ENCODE assay signal across 7 mouse cellular contexts in genomic region chr2:158376123-158376687, GRCm38 (mm10). TPM values are rescaled to one million over a fixed set of nuclear protein-coding genes. Genes with fewer than 3 reads are reported as not detected.
A peak's percentile ranks its signal among the peaks of the same experiment; 100 is the strongest.
DNase-seq lines count a peak whose midpoint lies in the region; ATAC-seq and TF ChIP-seq lines count a peak whose summit lies in the region.

No protein-coding gene starts in this region.

- no peaks in the 10 kb centered on the region for H3K36me3 ChIP-seq in lung, embryonic 14.5 days (ENCODE audit: insufficient read depth)
- H3K36me3 ChIP-seq in embryonic facial prominence, embryonic 15.5 days, result no peaks in the 10 kb centered on the region
- H3K36me3 ChIP-seq in limb, embryonic 14.5 days (ENCODE audit: control insufficient read depth, insufficient read depth, low read length), result no peaks in the 10 kb centered on the region
- H3K36me3 ChIP-seq in stomach, embryonic 15.5 days, result no peaks in the 10 kb centered on the region

- no peak for TF ChIP-seq POLR2A in limb, embryonic 14.5 days (IDR thresholded peaks at IDR 0.05; ENCODE audit: borderline replicate concordance, extremely low read depth, insufficient read depth, insufficient read length)

- no peaks in the 10 kb centered on the region for H3K9me3 ChIP-seq in lung, embryonic 14.5 days (ENCODE audit: low read depth, low read length)
- no peaks in the 10 kb centered on the region for H3K9me3 ChIP-seq in embryonic facial prominence, embryonic 15.5 days (replicated peaks)
- no peaks in the 10 kb centered on the region for H3K9me3 ChIP-seq in limb, embryonic 14.5 days (ENCODE audit: control insufficient read depth, low read length)
- H3K9me3 ChIP-seq in stomach, embryonic 15.5 days, result no peaks in the 10 kb centered on the region

- H3K4me1 ChIP-seq in lung, embryonic 14.5 days (ENCODE audit: insufficient read depth), result 0 out of 2 replicates have a peak, but pooled peaks cover 10% of the 10 kb centered on the region
- peaks cover 6% of the 10 kb centered on the region for H3K4me1 ChIP-seq in embryonic facial prominence, embryonic 15.5 days
- H3K4me1 ChIP-seq in limb, embryonic 14.5 days (ENCODE audit: control insufficient read depth, insufficient read depth, low read length), result no peaks in the 10 kb centered on the region
- H3K4me1 ChIP-seq in stomach, embryonic 15.5 days, result peaks cover 8% of the 10 kb centered on the region; the same call in 1 of the 2 replicates

- WGBS in lung, embryonic 14.5 days, result 28% methylated on average over 12 of the region's 12 CpGs
- 24% methylated on average over 12 of the region's 12 CpGs for WGBS in embryonic facial prominence, embryonic 15.5 days
- 25% methylated on average over 12 of the region's 12 CpGs for WGBS in limb, embryonic 14.5 days
- WGBS in stomach, embryonic 15.5 days, result 32% methylated on average over 12 of the region's 12 CpGs

- H3K4me3 ChIP-seq in lung, embryonic 14.5 days (ENCODE audit: low read depth, low read length), result peak overlapping the region; percentile 29; the same call in 1 of the 2 replicates
- peak overlapping the region; percentile 36; the same call in 1 of the 2 replicates for H3K4me3 ChIP-seq in embryonic facial prominence, embryonic 15.5 days (replicated peaks)
- peak overlapping the region; percentile 35; the same call in 1 of the 2 replicates for H3K4me3 ChIP-seq in limb, embryonic 14.5 days (replicated peaks; ENCODE audit: low read length)
- no peak overlapping the region; the same call in 1 of the 2 replicates for H3K4me3 ChIP-seq in stomach, embryonic 15.5 days (replicated peaks)

- DNase-seq in lung, embryonic 14.5 days, result no peak
- DNase-seq in lung, postnatal 14 days, result no peak
- no peak for DNase-seq in limb, embryonic 14.5 days (ENCODE audit: low spot score)
- no peak for DNase-seq in kidney, postnatal 25 days
- no peak for DNase-seq in thymus, postnatal 14 days

- no peak for ATAC-seq in lung, embryonic 14.5 days (ENCODE audit: insufficient read depth)
- ATAC-seq in embryonic facial prominence, embryonic 15.5 days (ENCODE audit: insufficient number of reproducible peaks, low FRiP score, low TSS enrichment, low read depth), result no peak
- no peak for ATAC-seq in limb, embryonic 14.5 days (ENCODE audit: low FRiP score, low read depth)
- no peak for ATAC-seq in stomach, embryonic 15.5 days (ENCODE audit: insufficient read depth, low FRiP score, low read depth)

- H3K9ac ChIP-seq in lung, embryonic 14.5 days, result no peak overlapping the region
- H3K9ac ChIP-seq in embryonic facial prominence, embryonic 15.5 days, result no peak overlapping the region
- no peak overlapping the region for H3K9ac ChIP-seq in limb, embryonic 14.5 days (ENCODE audit: low read depth, low read length, severe bottlenecking)
- no peak overlapping the region for H3K9ac ChIP-seq in stomach, embryonic 15.5 days

- TF ChIP-seq CTCF in lung, embryonic 14.5 days (IDR thresholded peaks at IDR 0.05; ENCODE audit: low read depth), result no peak

- peak overlapping the region; percentile 64 for H3K4me2 ChIP-seq in lung, embryonic 14.5 days
- peak overlapping the region; percentile 58; the same call in 1 of the 2 replicates for H3K4me2 ChIP-seq in embryonic facial prominence, embryonic 15.5 days (replicated peaks)
- peak overlapping the region; percentile 59; the same call in 1 of the 2 replicates for H3K4me2 ChIP-seq in limb, embryonic 14.5 days (replicated peaks; ENCODE audit: low read depth, low read length, severe bottlenecking)
- H3K4me2 ChIP-seq in stomach, embryonic 15.5 days, result peak overlapping the region; percentile 59

- H3K27me3 ChIP-seq in lung, embryonic 14.5 days (ENCODE audit: insufficient read depth, low read length), result peaks cover 29% of the 10 kb centered on the region
- H3K27me3 ChIP-seq in embryonic facial prominence, embryonic 15.5 days, result peaks cover 29% of the 10 kb centered on the region
- peaks cover 18% of the 10 kb centered on the region for H3K27me3 ChIP-seq in limb, embryonic 14.5 days (ENCODE audit: control insufficient read depth, insufficient read depth, low read length)
- H3K27me3 ChIP-seq in stomach, embryonic 15.5 days (replicated peaks), result peaks cover 13% of the 10 kb centered on the region

- H3K27ac ChIP-seq in lung, embryonic 14.5 days (ENCODE audit: low read depth), result no peak overlapping the region
- no peak overlapping the region for H3K27ac ChIP-seq in embryonic facial prominence, embryonic 15.5 days (replicated peaks)
- no peak overlapping the region for H3K27ac ChIP-seq in limb, embryonic 14.5 days (replicated peaks; ENCODE audit: low read depth, low read length)
- no peak overlapping the region for H3K27ac ChIP-seq in stomach, embryonic 15.5 days

RNA-seq across cellular contexts. Expression of gene Snhg11, which starts 0.8 kb away (rescaled TPM):
- 0.96 and 1.7 TPM in 2 replicates for polyA plus RNA-seq in lung, embryonic 14.5 days (2014; fragmentation: Nextera tagmentation; extraction: Ambion mirVana)
- polyA plus RNA-seq in embryonic facial prominence, embryonic 15.5 days (2015; fragmentation: Nextera tagmentation; extraction: Ambion mirVana), result 3.9 and 9.2 TPM in 2 replicates
- polyA plus RNA-seq in limb, embryonic 14.5 days (2012; rRNA removed), result 10.8 and 11.7 TPM in 2 replicates
- 2.8 and 3.5 TPM in 2 replicates for polyA plus RNA-seq in limb, embryonic 14.5 days (2014; fragmentation: Nextera tagmentation; extraction: Ambion mirVana)
- polyA plus RNA-seq in stomach, embryonic 15.5 days (2015; fragmentation: Nextera tagmentation; extraction: Ambion mirVana), result 5.9 and 6.9 TPM in 2 replicates

RNA-seq across cellular contexts. Expression of gene Ralgapb, which starts 33.4 kb away (rescaled TPM):
- 19.7 and 22.1 TPM in 2 replicates for polyA plus RNA-seq in lung, embryonic 14.5 days (2014; fragmentation: Nextera tagmentation; extraction: Ambion mirVana)
- polyA plus RNA-seq in embryonic facial prominence, embryonic 15.5 days (2015; fragmentation: Nextera tagmentation; extraction: Ambion mirVana), result 17.5 and 18.1 TPM in 2 replicates
- 20.1 and 25.2 TPM in 2 replicates for polyA plus RNA-seq in limb, embryonic 14.5 days (2012; rRNA removed)
- 20.2 and 23.3 TPM in 2 replicates for polyA plus RNA-seq in limb, embryonic 14.5 days (2014; fragmentation: Nextera tagmentation; extraction: Ambion mirVana)
- polyA plus RNA-seq in stomach, embryonic 15.5 days (2015; fragmentation: Nextera tagmentation; extraction: Ambion mirVana), result 14.8 and 17.9 TPM in 2 replicates
